Mouse (Mus musculus) megakaryocyte-erythroid progenitor cell, adult 5-6 weeks (primary cell): ENCODE results near the gene Ugt1a8. TPM values are rescaled to one million over a fixed set of nuclear protein-coding genes. Genes with fewer than 3 reads are reported as not detected.

ENCODE experiments used
- ATAC-seq: replicated peaks from 2 replicates; pipeline ENCODE4 v1.8.0; 2016; ENCODE audit warnings: mild to moderate bottlenecking, inconsistent platforms; ENCODE audit not compliant: severe bottlenecking, poor library complexity, low FRiP score, low TSS enrichment
- total RNA-seq, 2 experiments: library from RNA; stranded (forward) in 1 of 2; stranded (reverse) in 1 of 2; fragments of 200-1000, 215-1000 nt in 1 of 2; fragments of >200 nt in 1 of 2; fragmentation: Nextera tagmentation in 1 of 2; gene quantifications; 2 replicates each; pipeline ENCODE4 v1.2.3; 2014 to 2017

Ugt1a8 gene
- total RNA-seq, 2 experiments from 2014 or later, result not detected

GRCm38 (mm10) chr1:88230981-88231802 lies 143.6 kb downstream of the Ugt1a8 start:
- no peak for ATAC-seq

- no peak for ATAC-seq
Measured at GRCm38 (mm10) chr1:88231803-88232499, 144.3 kb downstream of the Ugt1a8 start.

GRCm38 (mm10) chr1:88232664-88233380 lies 145.2 kb downstream of the Ugt1a8 start:
- no peak for ATAC-seq

- no peak for ATAC-seq
Measured at GRCm38 (mm10) chr1:88233421-88234247, 146.0 kb downstream of the Ugt1a8 start.

GRCm38 (mm10) chr1:88234248-88234610 lies 146.6 kb downstream of the Ugt1a8 start:
- no peak for ATAC-seq

- no peak for ATAC-seq
Measured at GRCm38 (mm10) chr1:88234646-88235045, 147.0 kb downstream of the Ugt1a8 start.

- no peak for ATAC-seq
Measured at GRCm38 (mm10) chr1:88235046-88235893, 147.7 kb downstream of the Ugt1a8 start.

GRCm38 (mm10) chr1:88235894-88236415 lies 148.3 kb downstream of the Ugt1a8 start:
- no peak for ATAC-seq

- ATAC-seq, result no peak
Measured at GRCm38 (mm10) chr1:88237311-88237710, 149.7 kb downstream of the Ugt1a8 start.

GRCm38 (mm10) chr1:88238771-88239170 lies 151.2 kb downstream of the Ugt1a8 start:
- no peak for ATAC-seq

- no peak for ATAC-seq
Measured at GRCm38 (mm10) chr1:88240072-88240471, 152.5 kb downstream of the Ugt1a8 start.

- ATAC-seq, result no peak
Measured at GRCm38 (mm10) chr1:88240579-88240978, 153.0 kb downstream of the Ugt1a8 start.

GRCm38 (mm10) chr1:88243861-88244260 lies 156.2 kb downstream of the Ugt1a8 start:
- no peak for ATAC-seq

- no peak for ATAC-seq
Measured at GRCm38 (mm10) chr1:88245881-88246280, 158.3 kb downstream of the Ugt1a8 start.

- no peak for ATAC-seq
Measured at GRCm38 (mm10) chr1:88246386-88246785, 158.8 kb downstream of the Ugt1a8 start.

- no peak for ATAC-seq
Measured at GRCm38 (mm10) chr1:88247660-88248059, 160.0 kb downstream of the Ugt1a8 start.

- no peak for ATAC-seq
Measured at GRCm38 (mm10) chr1:88248658-88249057, 161.0 kb downstream of the Ugt1a8 start.

GRCm38 (mm10) chr1:88249596-88249995 lies 162.0 kb downstream of the Ugt1a8 start:
- peak; percentile 0; the same call in 1 of the 2 replicates for ATAC-seq
